Mouse (Mus musculus): ENCODE data around the gene Slc18a3. TPM values are rescaled to one million over a fixed set of nuclear protein-coding genes. Genes with fewer than 3 reads are reported as not detected.

Slc18a3 gene
- polyA plus RNA-seq, 1 experiment = not detected

DNA sequence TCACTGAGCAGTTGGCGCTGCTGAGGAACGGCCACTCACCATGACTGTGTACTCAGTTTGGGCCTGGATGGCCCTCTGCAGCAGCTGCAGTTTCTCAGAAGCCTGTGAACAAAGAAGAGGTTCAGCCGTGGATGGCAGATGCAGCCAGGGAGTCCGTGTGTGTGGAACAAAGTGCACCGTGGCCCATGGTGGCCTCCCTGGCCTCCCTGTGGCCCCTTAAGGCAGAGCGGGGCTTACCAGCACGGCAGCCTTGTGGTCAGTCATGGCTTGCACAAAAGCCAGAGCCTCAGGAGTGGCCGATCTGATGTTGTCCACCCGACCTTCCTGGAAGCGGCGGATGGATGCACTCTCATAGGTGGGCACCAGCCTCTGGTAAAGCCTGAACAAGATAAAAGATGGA is 45.9 kb downstream of the Slc18a3 start:
- Histone ChIP-seq H3K4me3 (ENCODE audit: low read depth, low read length) (no peak overlapping the region), H3K27ac (ENCODE audit: insufficient read depth, low read length) (no peak overlapping the region)

More for the DNA sequence above, 45.9 kb downstream of the Slc18a3 start:
- peaks cover 2% of the 10 kb centered on the region; the same call in 1 of the 2 replicates for H3K9me3 ChIP-seq (replicated peaks; ENCODE audit: control insufficient read depth, insufficient read depth, low read length, poor library complexity, severe bottlenecking)
- H3K4me1 ChIP-seq (ENCODE audit: control insufficient read depth, insufficient read depth, low read length) = no peaks in the 10 kb centered on the region
- H3K36me3 ChIP-seq (ENCODE audit: control insufficient read depth, insufficient read depth, low read length, poor library complexity, severe bottlenecking) = no peaks in the 10 kb centered on the region
- no peaks in the 10 kb centered on the region for H3K27me3 ChIP-seq (ENCODE audit: control insufficient read depth, insufficient read depth, low read length, poor library complexity, severe bottlenecking)
- TF ChIP-seq CTCF (IDR thresholded peaks at IDR 0.05; ENCODE audit: low read depth, low read length) = no peak
- TF ChIP-seq EP300 (IDR thresholded peaks at IDR 0.05; ENCODE audit: insufficient read depth, low read depth, low read length) = no peak
- no peak for TF ChIP-seq POLR2A (IDR thresholded peaks at IDR 0.05; ENCODE audit: insufficient read depth, low read length)
- H3K9ac ChIP-seq (ENCODE audit: low read depth, poor library complexity, severe bottlenecking) = no peak overlapping the region

Other genes with a start within 250 kb of the Slc18a3 start
- gene Ogdhl, start 142.8 kb downstream of the Slc18a3 start, polyA plus RNA-seq (2011; ENCODE audit: insufficient read depth, insufficient read length, low read depth, missing spikeins) = 90.3 and 93.8 TPM in 2 replicates
- not detected in 2 replicates for gene 1700024G13Rik, start 76.5 kb downstream of the Slc18a3 start, polyA plus RNA-seq (2011; ENCODE audit: insufficient read depth, insufficient read length, low read depth, missing spikeins)
- 1.1 TPM in 1 of 2 replicates, not detected in the other for gene Chat, start 1.1 kb upstream of the Slc18a3 start, polyA plus RNA-seq (2011; ENCODE audit: insufficient read depth, insufficient read length, low read depth, missing spikeins)
- gene Ercc6, start 48.7 kb upstream of the Slc18a3 start, polyA plus RNA-seq (2011; ENCODE audit: insufficient read depth, insufficient read length, low read depth, missing spikeins) = 22.8 and 24.6 TPM in 2 replicates
- not detected in 2 replicates for gene Prrxl1, start 134.6 kb upstream of the Slc18a3 start, polyA plus RNA-seq (2011; ENCODE audit: insufficient read depth, insufficient read length, low read depth, missing spikeins)
- not detected in 2 replicates for gene 3425401B19Rik, start 220.4 kb upstream of the Slc18a3 start, polyA plus RNA-seq (2011; ENCODE audit: insufficient read depth, insufficient read length, low read depth, missing spikeins)

Data from ES-Bruce4 (cell line).